Mouse (Mus musculus) midbrain, embryonic 15.5 days (tissue): ENCODE data around the gene Ptger2. TPM values are rescaled to one million over a fixed set of nuclear protein-coding genes. Genes with fewer than 3 reads are reported as not detected.

Experiments used
- microRNA counts: library from miRNA; unstranded; fragments of <30 nt; microRNA quantifications from one replicate; lab custom pipeline; 2016
- microRNA-seq: library from miRNA; unstranded; fragments of <30 nt; microRNA quantifications from one replicate; pipeline ENCODE4, GENCODE M21; 2016
- polyA plus RNA-seq: library from polyadenylated mRNA; unstranded; fragments of >200 nt; fragmentation: Nextera tagmentation; extraction: Ambion mirVana; gene quantifications from 2 replicates; pipeline ENCODE4 v1.2.1, GENCODE M21; 2015

The Ptger2 gene
- polyA plus RNA-seq, 1 experiment from 2014 or later: 0.93 TPM

MicroRNAs within 50 kb of the gene (microRNA counts, 519-probe panel; counts per million panel counts)
- microRNA mmu-miR-327 (lab: Ali Mortazavi, UCI): not detected

Small RNA genes within 50 kb of the gene (microRNA-seq; reads per million reads assigned to microRNA genes)
- gene Mir327: not detected

Other genes starting within 250 kb of the Ptger2 start
- not detected in 2 replicates for gene Gm8267, start 237.9 kb upstream of the Ptger2 start, polyA plus RNA-seq
- 0.43 and 0.52 TPM in 2 replicates for gene Ptgdr, start 128.8 kb upstream of the Ptger2 start, polyA plus RNA-seq
- 15.9 and 18.1 TPM in 2 replicates for gene Gpr137c, start 231.5 kb downstream of the Ptger2 start, polyA plus RNA-seq
- 32.4 and 34.0 TPM in 2 replicates for gene Txndc16, start 232.1 kb downstream of the Ptger2 start, polyA plus RNA-seq